Mouse (Mus musculus): ENCODE results near the gene Atp6v1c2. TPM values are rescaled to one million over a fixed set of nuclear protein-coding genes. Genes with fewer than 3 reads are reported as not detected.

The Atp6v1c2 gene
- polyA plus RNA-seq, 1 experiment from 2014 or later: 0.12 TPM

- H3K27me3 ChIP-seq (replicated peaks): no peaks in the 10 kb centered on the region
- no peak overlapping the region for H3K27ac ChIP-seq
- ATAC-seq: no peak
- no peak overlapping the region for H3K4me2 ChIP-seq
- H3K9ac ChIP-seq: no peak overlapping the region
- H3K36me3 ChIP-seq: peaks cover 94% of the 10 kb centered on the region
- H3K4me1 ChIP-seq: peaks cover 6% of the 10 kb centered on the region
- 84% methylated on average over 7 of the region's 7 CpGs for WGBS (ENCODE audit: insufficient replicate concordance)
- H3K9me3 ChIP-seq (replicated peaks): no peaks in the 10 kb centered on the region
- no peak overlapping the region for H3K4me3 ChIP-seq
Measured at GRCm38 (mm10) chr12:17273841-17274240, 55.3 kb downstream of the Atp6v1c2 start.

DNA sequence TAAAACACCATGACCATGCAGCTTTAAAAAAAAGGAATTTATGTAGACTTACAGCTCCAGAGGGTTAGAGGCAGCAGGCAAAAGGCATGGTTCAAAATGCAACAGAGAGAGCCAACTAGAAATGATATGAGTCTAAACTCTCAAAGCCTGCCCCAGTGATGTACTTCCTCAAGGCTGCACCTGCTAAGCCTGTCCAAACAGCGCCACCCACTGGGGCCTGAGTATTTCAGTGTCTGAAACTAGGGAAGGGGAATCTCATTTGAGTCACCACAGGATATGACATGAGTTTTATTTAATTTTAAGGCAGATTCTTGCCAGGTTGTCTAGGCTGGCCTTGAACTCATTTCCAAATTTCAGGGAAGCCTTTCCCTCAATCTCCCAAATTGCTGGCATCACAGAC is 57.9 kb downstream of the Atp6v1c2 start:
- Histone ChIP-seq H3K27me3 (replicated peaks) (no peaks in the 10 kb centered on the region), H3K36me3 (peaks cover 72% of the 10 kb centered on the region), H3K4me2 (no peak overlapping the region), H3K4me1 (peaks cover 25% of the 10 kb centered on the region), H3K27ac (no peak overlapping the region), H3K4me3 (no peak overlapping the region), H3K9ac (no peak overlapping the region), H3K9me3 (replicated peaks) (no peaks in the 10 kb centered on the region)
- 55% methylated on average over 1 of the region's 1 CpGs for WGBS (ENCODE audit: insufficient replicate concordance)
- no peak for ATAC-seq

DNA sequence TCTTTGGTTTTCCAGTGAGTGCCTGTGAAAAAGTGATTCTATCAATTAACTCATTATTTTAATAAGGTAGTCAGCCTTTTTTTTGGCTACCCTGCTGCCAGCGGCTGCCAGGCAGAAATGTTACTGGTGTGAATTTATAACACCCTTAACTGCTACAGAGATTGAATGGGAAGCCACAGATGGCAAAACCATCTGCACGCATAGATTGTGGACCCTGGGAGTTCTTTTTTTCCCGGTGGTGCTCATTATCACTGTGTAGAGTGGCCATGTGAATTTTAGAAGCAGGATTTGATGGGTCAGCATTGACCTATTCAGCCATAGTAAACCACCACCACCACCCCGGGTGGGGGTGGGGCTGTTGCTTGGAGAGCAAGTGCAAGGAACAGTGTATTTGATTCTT is 61.8 kb downstream of the Atp6v1c2 start:
- peak overlapping the region; percentile 82 for H3K4me3 ChIP-seq
- peak overlapping the region; percentile 86 for H3K9ac ChIP-seq
- peaks cover 31% of the 10 kb centered on the region for H3K4me1 ChIP-seq
- H3K9me3 ChIP-seq (replicated peaks): no peaks in the 10 kb centered on the region
- H3K27me3 ChIP-seq (replicated peaks): 0 out of 2 replicates have a peak, but pooled peaks cover 5% of the 10 kb centered on the region
- WGBS (ENCODE audit: insufficient replicate concordance): 14% methylated on average over 4 of the region's 4 CpGs
- H3K36me3 ChIP-seq: peaks cover 34% of the 10 kb centered on the region
- peak overlapping the region; percentile 1; the same call in 1 of the 2 replicates for H3K27ac ChIP-seq
- H3K4me2 ChIP-seq: peak overlapping the region; percentile 69
- ATAC-seq: no peak

GRCm38 (mm10) chr12:17266673-17266990 is 62.5 kb downstream of the Atp6v1c2 start:
- WGBS (ENCODE audit: insufficient replicate concordance): under 1% methylated on average over 21 of the region's 21 CpGs
- peak overlapping the region; percentile 86 for H3K9ac ChIP-seq
- H3K4me1 ChIP-seq: peaks cover 31% of the 10 kb centered on the region
- peaks cover 27% of the 10 kb centered on the region for H3K36me3 ChIP-seq
- peak overlapping the region; percentile 69 for H3K4me2 ChIP-seq
- no peaks in the 10 kb centered on the region for H3K9me3 ChIP-seq (replicated peaks)
- H3K27me3 ChIP-seq (replicated peaks): 0 out of 2 replicates have a peak, but pooled peaks cover 5% of the 10 kb centered on the region
- ATAC-seq: peak; percentile 76
- peak overlapping the region; percentile 82 for H3K4me3 ChIP-seq
- peak overlapping the region; percentile 75 for H3K27ac ChIP-seq

GRCm38 (mm10) chr12:17265971-17266672 is 63.0 kb downstream of the Atp6v1c2 start, which contains the start of gene Pdia6:
Gene Pdia6 (plus strand): TSS chr12:17266545.
- 2% methylated on average over 48 of the region's 48 CpGs for WGBS (ENCODE audit: insufficient replicate concordance)
- H3K4me1 ChIP-seq: peaks cover 31% of the 10 kb centered on the region
- H3K9me3 ChIP-seq (replicated peaks): no peaks in the 10 kb centered on the region
- peak within 1 kb of the TSS; percentile 86 for H3K9ac ChIP-seq
- peak within 1 kb of the TSS; percentile 69 for H3K4me2 ChIP-seq
- H3K4me3 ChIP-seq: peak within 1 kb of the TSS; percentile 82
- 0 out of 2 replicates have a peak, but pooled peaks cover 5% of the 10 kb centered on the region for H3K27me3 ChIP-seq (replicated peaks)
- H3K36me3 ChIP-seq: peaks cover 22% of the 10 kb centered on the region
- peak; percentile 99 for ATAC-seq
- H3K27ac ChIP-seq: peak within 1 kb of the TSS; percentile 75

DNA sequence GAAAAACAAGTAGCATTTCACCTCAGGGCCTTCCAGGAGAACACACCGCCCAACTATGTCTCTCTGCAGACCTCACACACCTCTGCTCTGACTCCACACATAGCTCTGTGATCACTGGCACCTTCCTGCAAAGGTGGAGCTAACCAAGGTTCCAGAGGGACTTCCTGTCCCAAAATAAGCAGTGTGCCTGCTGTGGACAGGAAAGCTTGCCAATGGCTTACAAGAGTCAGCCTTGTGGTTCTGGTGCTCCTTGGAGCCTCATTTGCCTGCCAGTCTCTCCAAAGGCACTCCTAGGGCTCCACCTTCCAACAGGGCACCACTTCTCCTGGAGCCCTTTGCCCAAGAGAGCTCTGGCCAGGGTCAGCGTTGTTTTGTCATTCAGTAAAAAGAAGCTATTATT is 64.3 kb downstream of the Atp6v1c2 start:
- Histone ChIP-seq H3K27ac (no peak overlapping the region), H3K9ac (no peak overlapping the region), H3K4me3 (no peak overlapping the region), H3K4me2 (no peak overlapping the region), H3K27me3 (replicated peaks) (0 out of 2 replicates have a peak, but pooled peaks cover 5% of the 10 kb centered on the region), H3K4me1 (peaks cover 31% of the 10 kb centered on the region), H3K36me3 (peaks cover 10% of the 10 kb centered on the region), H3K9me3 (replicated peaks) (no peaks in the 10 kb centered on the region)
- ATAC-seq: no peak
- WGBS (ENCODE audit: insufficient replicate concordance): 74% methylated on average over 2 of the region's 2 CpGs

DNA sequence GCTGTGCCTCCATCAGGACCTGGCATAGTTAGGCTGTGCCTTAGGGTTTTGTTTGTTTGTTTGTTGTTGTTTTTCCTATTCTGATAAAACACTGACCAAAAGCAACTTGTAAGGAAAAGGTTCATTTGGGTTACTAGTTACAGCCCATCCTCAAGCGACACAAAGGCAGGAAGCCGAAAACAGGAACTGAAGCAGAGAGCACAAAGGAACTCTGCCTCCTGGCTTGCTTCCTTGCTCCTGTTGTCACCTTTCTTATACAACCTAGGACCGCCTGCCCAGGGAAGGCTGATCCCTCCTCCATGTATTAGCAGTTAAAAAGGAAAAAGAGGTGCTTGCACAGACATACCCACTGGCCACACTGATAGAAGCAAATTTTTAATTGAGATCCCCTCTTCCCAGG is 65.3 kb downstream of the Atp6v1c2 start:
- 46% methylated on average over 3 of the region's 3 CpGs for WGBS (ENCODE audit: insufficient replicate concordance)
- Histone ChIP-seq H3K9ac (no peak overlapping the region), H3K36me3 (peaks cover 5% of the 10 kb centered on the region), H3K9me3 (replicated peaks) (no peaks in the 10 kb centered on the region), H3K4me3 (no peak overlapping the region), H3K27me3 (replicated peaks) (0 out of 2 replicates have a peak, but pooled peaks cover 5% of the 10 kb centered on the region), H3K4me2 (no peak overlapping the region), H3K27ac (no peak overlapping the region), H3K4me1 (peaks cover 25% of the 10 kb centered on the region)
- ATAC-seq: no peak

DNA sequence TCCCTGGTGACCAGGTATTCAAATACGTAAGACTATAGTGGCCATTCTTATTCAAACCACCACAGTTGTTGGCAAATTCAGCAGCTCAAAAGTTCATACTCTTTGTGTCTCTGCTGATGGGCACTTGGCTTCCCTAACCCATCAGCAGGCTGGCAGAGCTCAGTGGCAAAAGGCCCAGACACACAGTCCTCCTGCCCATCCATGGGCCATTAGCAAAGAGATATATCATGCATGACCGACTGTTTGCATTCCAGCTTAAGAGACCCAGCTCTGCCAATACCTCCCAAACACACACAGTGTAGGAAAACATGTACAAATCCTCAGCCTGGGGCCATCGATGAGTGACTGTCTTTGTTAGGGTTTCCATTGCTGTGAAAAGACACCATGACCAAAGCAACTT is 68.2 kb downstream of the Atp6v1c2 start:
- H3K4me1 ChIP-seq: peaks cover 6% of the 10 kb centered on the region
- H3K4me3 ChIP-seq: no peak overlapping the region

DNA sequence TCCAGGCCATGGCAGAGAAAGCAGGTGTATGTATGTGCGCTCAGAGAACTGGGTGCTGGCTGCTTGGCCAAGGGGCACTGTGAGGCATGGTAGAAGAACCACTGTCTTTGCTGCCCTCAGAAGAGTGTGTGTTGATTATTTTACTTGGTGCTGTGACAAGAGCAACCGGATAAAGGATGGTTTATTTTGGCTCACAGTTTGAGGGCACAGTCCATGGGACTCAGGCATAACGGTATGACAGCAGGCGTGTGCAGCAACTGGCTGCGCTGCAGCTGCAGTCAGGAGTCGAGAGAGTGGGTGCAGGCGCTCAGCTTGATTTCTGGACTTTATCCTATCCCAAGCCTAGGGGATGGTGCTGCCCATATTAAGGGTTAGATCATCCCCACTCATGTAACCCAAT is 70.7 kb downstream of the Atp6v1c2 start:
- no peak overlapping the region for H3K9ac ChIP-seq
- peaks cover 22% of the 10 kb centered on the region for H3K27me3 ChIP-seq (replicated peaks)
- H3K27ac ChIP-seq: no peak overlapping the region
- WGBS (ENCODE audit: insufficient replicate concordance): 76% methylated on average over 7 of the region's 7 CpGs
- H3K9me3 ChIP-seq (replicated peaks): no peaks in the 10 kb centered on the region
- no peaks in the 10 kb centered on the region for H3K36me3 ChIP-seq
- H3K4me3 ChIP-seq: no peak overlapping the region
- H3K4me2 ChIP-seq: no peak overlapping the region
- H3K4me1 ChIP-seq: no peaks in the 10 kb centered on the region
- ATAC-seq: no peak

More for the DNA sequence above, 68.2 kb downstream of the Atp6v1c2 start:
- H3K27ac ChIP-seq: no peak overlapping the region
- H3K4me2 ChIP-seq: no peak overlapping the region
- H3K9ac ChIP-seq: no peak overlapping the region
- H3K27me3 ChIP-seq (replicated peaks): 0 out of 2 replicates have a peak, but pooled peaks cover 5% of the 10 kb centered on the region
- WGBS (ENCODE audit: insufficient replicate concordance): 74% methylated on average over 3 of the region's 3 CpGs
- no peak for ATAC-seq
- H3K36me3 ChIP-seq: no peaks in the 10 kb centered on the region
- no peaks in the 10 kb centered on the region for H3K9me3 ChIP-seq (replicated peaks)

GRCm38 (mm10) chr12:17256905-17257304 is 72.3 kb downstream of the Atp6v1c2 start:
- Histone ChIP-seq H3K27me3 (replicated peaks) (peaks cover 33% of the 10 kb centered on the region), H3K4me1 (no peaks in the 10 kb centered on the region), H3K9ac (no peak overlapping the region), H3K9me3 (replicated peaks) (no peaks in the 10 kb centered on the region), H3K4me3 (no peak overlapping the region), H3K4me2 (no peak overlapping the region), H3K36me3 (no peaks in the 10 kb centered on the region), H3K27ac (no peak overlapping the region)
- ATAC-seq: no peak
- WGBS (ENCODE audit: insufficient replicate concordance): 5% methylated on average over 10 of the region's 10 CpGs

DNA sequence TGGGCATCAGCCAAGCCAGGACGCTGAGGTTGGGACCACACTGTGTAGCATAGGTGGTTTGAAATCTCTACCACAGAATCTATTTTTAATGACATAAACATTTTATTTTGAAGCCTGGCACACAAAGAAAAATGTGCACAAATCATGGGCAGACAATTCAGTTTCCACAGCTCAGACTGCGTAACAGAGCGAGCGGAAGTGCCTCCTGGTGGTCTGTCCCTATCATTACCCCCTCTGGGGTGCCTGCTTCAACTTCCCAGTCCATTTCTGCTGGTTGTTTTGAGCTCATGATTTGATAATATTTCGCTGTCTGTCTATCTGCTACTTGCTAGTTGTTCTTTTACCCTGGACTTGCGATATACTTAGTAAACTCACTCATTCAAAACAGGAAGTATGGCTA is 73.6 kb downstream of the Atp6v1c2 start:
- H3K4me1 ChIP-seq: no peaks in the 10 kb centered on the region
- peaks cover 33% of the 10 kb centered on the region for H3K27me3 ChIP-seq (replicated peaks)
- no peak overlapping the region for H3K9ac ChIP-seq
- no peaks in the 10 kb centered on the region for H3K36me3 ChIP-seq
- no peak for ATAC-seq
- no peak overlapping the region for H3K27ac ChIP-seq
- no peaks in the 10 kb centered on the region for H3K9me3 ChIP-seq (replicated peaks)
- WGBS (ENCODE audit: insufficient replicate concordance): 68% methylated on average over 6 of the region's 6 CpGs
- no peak overlapping the region for H3K4me2 ChIP-seq
- no peak overlapping the region for H3K4me3 ChIP-seq

- Histone ChIP-seq H3K27ac (no peak overlapping the region), H3K4me3 (no peak overlapping the region), H3K4me2 (peak overlapping the region; percentile 15; the same call in 1 of the 2 replicates), H3K4me1 (no peaks in the 10 kb centered on the region), H3K36me3 (no peaks in the 10 kb centered on the region), H3K9me3 (replicated peaks) (no peaks in the 10 kb centered on the region), H3K27me3 (replicated peaks) (peaks cover 33% of the 10 kb centered on the region), H3K9ac (no peak overlapping the region)
- ATAC-seq: no peak
- WGBS (ENCODE audit: insufficient replicate concordance): 8% methylated on average over 9 of the region's 9 CpGs
Measured at GRCm38 (mm10) chr12:17253069-17253468, 76.1 kb downstream of the Atp6v1c2 start.

Measured in liver, embryonic 12.5 days (tissue).